Mouse (Mus musculus) bone marrow macrophage, adult 2 months (primary cell): ENCODE measurements around the gene Dhx34. TPM values are rescaled to one million over a fixed set of nuclear protein-coding genes. Genes with fewer than 3 reads are reported as not detected.
A peak's percentile ranks its signal among the peaks of the same experiment; 100 is the strongest.

Experiments
- H3K27ac ChIP-seq: 2 replicates; pipeline ENCODE4 v1.5.1; 2012; ENCODE audit warnings: low read depth, low read length; ENCODE audit not compliant: insufficient read depth
- H3K4me1 ChIP-seq: 2 replicates; pipeline ENCODE4 v1.6.1; 2012; ENCODE audit warnings: low read length; ENCODE audit not compliant: control insufficient read depth, insufficient read depth
- H3K4me3 ChIP-seq: 2 replicates; pipeline ENCODE4 v1.5.1; 2012; ENCODE audit warnings: mild to moderate bottlenecking, low read length, moderate library complexity; ENCODE audit not compliant: insufficient read depth
- CTCF ChIP-seq: IDR thresholded peaks from 2 replicates; pipeline ENCODE4 v1.5.1; 2012; ENCODE audit warnings: low read depth, mild to moderate bottlenecking, low read length, moderate library complexity
- POLR2A ChIP-seq: IDR thresholded peaks from 2 replicates; pipeline ENCODE4 v1.6.1; 2012; ENCODE audit warnings: mild to moderate bottlenecking, low read depth, low read length, borderline replicate concordance
- polyA plus RNA-seq: library from polyadenylated mRNA; stranded (reverse); fragments of >200 nt; gene quantifications from 2 replicates; pipeline ENCODE4 v1.2.4, GENCODE M21; 2012; ENCODE audit not compliant: missing spikeins, insufficient read depth, insufficient read length

Gene Dhx34
- polyA plus RNA-seq, 1 experiment = 21.3 TPM

DNA sequence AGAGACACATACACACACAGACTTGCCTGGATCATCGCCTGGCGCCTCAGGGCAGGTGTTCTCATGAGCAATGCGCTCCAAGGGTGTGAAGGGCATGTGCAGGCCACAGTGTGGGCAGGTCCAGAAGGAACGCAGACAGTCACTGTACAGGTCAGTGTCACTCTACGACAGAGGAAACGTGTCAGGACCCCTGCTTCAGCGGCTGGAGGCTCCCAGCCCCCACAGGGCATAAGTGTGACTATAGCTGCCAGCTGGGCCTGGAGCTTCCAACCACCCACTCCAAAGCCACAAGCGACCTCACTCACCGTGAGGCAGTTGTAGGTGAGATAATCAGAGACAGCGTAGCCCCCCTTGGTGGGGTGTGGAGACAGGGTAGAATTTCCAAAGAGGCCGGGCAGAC, 23.3 kb downstream of the Dhx34 start:
- Histone ChIP-seq H3K27ac (no peak overlapping the region), H3K4me3 (no peak overlapping the region), H3K4me1 (peaks cover 13% of the 10 kb centered on the region)
- TF ChIP-seq CTCF (no peak), POLR2A (no peak)

DNA sequence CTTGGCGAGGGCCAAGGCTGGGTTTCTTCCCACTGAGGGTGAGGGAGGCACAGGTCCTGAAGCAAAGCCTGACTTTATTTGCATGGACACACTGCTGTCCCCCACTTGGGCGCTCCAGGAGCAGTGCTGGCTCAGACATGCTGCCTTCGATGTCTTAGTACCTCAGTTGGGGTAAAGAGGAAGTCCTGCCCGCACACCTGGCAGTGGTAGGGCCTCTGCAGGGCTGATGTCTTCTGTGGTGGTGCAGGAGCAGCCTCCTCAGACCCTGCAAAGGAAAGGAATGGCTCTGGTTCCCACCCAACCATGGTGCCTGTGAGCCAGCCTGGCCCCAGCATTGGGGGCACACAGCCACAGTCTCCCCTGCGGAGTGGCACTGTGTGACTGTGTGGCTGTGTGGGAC, 24.7 kb downstream of the Dhx34 start:
- H3K4me3 ChIP-seq = no peak overlapping the region
- TF ChIP-seq CTCF (no peak), POLR2A (no peak)
- H3K4me1 ChIP-seq = peaks cover 18% of the 10 kb centered on the region
- H3K27ac ChIP-seq = no peak overlapping the region

DNA sequence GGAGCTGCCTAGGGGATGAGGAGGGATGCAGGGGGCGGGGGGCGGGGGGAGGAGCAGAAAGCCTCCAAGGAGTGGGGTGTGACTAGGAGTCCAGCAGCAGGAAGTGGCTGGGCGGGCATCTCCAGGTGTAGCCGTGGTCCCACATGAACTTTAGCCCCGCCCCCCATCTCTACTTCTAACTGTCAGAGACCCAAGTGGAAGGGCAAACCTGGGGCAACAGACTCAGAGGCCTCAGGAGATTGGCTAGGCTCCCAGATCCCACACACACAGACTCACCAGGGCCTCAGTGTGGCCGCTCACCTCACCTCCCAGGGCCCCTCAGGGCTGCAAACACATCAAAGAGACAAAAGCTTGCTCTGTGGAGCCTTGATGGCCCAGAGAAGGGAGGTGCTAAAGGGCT, 25.2 kb downstream of the Dhx34 start:
- peaks cover 18% of the 10 kb centered on the region for H3K4me1 ChIP-seq

DNA sequence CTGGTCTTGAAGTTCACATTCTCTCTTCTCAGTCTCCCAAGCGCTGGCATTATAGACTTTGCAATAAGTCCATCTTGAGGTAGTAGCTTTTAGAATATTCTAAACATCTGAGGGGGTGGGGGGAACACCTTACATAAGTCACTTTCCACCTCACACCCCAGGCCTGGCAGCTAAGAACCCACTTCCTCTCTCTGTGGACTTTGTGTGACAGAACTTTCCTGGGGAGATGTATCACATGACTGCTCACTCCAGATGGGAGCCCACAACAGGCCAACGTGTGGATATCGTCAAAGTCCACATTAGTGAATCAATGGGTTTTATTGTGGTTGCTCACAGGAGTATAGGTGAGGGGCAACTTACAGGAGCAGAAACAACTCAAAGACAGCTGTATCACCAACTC, 28.1 kb downstream of the Dhx34 start:
- Histone ChIP-seq H3K4me1 (peaks cover 14% of the 10 kb centered on the region), H3K4me3 (no peak overlapping the region), H3K27ac (peak overlapping the region; percentile 66)
- TF ChIP-seq POLR2A (no peak), CTCF (no peak)

More for the DNA sequence above, 25.2 kb downstream of the Dhx34 start:
- Histone ChIP-seq H3K4me3 (no peak overlapping the region), H3K27ac (no peak overlapping the region)
- TF ChIP-seq POLR2A (no peak), CTCF (no peak)

DNA sequence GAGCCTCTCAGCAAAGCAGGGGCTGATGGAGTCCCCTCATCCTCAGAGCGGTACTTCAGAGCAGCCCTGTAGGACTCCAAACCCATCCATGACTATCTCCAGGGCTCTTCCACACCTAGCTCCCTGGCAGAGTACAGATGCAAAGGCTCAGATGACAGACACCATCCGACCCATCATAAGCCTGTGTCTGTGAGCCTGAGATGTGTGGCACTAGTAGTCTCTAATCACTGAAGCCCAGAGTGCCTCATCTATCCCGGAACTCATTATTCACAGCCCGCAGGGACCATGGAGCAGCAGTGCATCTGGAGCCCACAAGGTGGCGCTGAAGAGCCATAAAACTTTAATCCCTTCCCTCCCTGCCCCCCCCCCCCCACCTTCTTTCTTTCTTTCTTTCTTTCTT, 29.5 kb downstream of the Dhx34 start:
- Histone ChIP-seq H3K27ac (no peak overlapping the region), H3K4me1 (peaks cover 14% of the 10 kb centered on the region), H3K4me3 (no peak overlapping the region)
- no peak; the same call in 1 of the 2 replicates for TF ChIP-seq CTCF
- no peak for TF ChIP-seq POLR2A

DNA sequence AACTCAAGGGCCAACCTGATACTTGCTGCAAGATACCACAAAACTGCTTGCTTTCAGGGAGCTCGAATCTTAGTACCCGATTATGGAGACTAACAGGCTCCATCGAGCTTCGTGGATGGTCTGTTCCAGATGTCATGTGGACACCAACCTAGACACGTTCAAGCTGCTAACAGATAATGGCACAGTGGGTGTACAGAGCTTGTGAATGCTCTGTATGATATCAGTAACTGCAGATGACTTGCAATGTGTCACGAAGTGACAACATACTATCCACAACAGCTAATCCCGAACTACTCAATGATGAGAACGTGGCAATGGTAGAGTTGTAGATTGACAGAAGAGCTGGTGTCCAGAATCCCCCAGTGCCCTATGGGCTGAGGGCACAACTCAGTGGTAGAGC, 34.3 kb downstream of the Dhx34 start:
- Histone ChIP-seq H3K27ac (no peak overlapping the region), H3K4me1 (no peaks in the 10 kb centered on the region), H3K4me3 (no peak overlapping the region)
- TF ChIP-seq CTCF = no peak
- TF ChIP-seq POLR2A = no peak

DNA sequence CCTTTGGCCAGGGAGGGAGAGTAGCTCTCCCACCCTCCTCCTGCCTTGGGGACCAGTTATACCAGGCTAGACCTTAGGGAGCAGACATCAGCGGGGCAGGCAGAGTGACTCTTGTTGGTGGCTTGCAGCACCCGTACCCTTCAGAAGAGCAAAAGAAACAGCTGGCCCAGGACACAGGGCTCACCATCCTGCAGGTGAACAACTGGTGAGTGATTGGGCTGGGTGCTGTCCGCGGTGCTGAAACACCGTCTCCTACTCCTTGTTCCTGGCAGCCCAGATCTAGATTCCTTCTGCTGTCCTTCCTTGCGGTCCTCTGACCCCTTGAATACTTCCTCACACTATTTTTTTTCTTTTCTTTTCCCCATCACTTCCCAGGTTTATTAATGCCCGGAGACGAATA, 38.2 kb downstream of the Dhx34 start:
- TF ChIP-seq CTCF = no peak
- TF ChIP-seq POLR2A = no peak
- H3K4me1 ChIP-seq = no peaks in the 10 kb centered on the region
- H3K4me3 ChIP-seq = no peak overlapping the region
- H3K27ac ChIP-seq = no peak overlapping the region

DNA sequence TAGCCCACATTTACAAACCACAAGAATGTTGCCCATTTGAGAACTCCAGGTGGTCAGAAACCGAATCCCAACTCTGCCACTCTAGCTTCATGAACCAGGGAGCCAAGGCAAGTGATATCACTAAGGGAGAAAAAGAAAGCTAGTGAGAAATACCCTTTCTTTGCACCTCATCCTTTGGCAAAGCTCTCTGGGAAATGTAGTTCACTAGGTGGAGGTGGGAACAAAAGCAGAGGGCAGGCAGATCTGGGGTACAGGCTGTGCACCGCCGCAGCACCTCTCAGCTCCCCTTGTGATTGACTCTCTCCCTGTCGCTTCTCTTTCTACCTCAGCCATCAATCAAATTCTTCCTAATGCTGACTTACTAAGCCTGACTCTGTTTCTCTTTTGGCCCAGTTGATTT, 43.7 kb downstream of the Dhx34 start:
- TF ChIP-seq CTCF (no peak), POLR2A (no peak)
- Histone ChIP-seq H3K27ac (no peak overlapping the region), H3K4me3 (no peak overlapping the region), H3K4me1 (peaks cover 10% of the 10 kb centered on the region)

DNA sequence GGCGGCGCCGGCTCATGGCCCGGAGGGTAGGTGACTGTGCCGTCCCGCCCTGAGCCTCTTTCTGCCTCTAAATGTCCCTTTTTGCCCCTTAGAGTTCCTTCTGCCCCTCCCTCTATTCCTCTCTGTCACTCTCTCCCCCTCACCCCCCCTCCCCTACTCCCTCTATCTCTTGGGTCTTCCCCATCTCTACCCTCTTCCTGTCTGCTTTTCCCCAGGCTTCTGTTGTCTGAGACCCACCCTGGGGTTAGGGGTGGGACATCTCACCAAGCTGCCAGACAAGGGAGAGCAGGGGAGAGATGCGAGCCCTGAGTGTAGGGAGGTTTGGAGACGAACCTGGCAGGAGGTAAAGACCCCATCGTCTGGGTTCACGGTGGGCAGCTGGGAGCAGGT, 46.3 kb downstream of the Dhx34 start:
- Histone ChIP-seq H3K4me3 (peak overlapping the region; percentile 78), H3K4me1 (peaks cover 10% of the 10 kb centered on the region), H3K27ac (no peak overlapping the region)
- TF ChIP-seq CTCF (no peak), POLR2A (no peak)

DNA sequence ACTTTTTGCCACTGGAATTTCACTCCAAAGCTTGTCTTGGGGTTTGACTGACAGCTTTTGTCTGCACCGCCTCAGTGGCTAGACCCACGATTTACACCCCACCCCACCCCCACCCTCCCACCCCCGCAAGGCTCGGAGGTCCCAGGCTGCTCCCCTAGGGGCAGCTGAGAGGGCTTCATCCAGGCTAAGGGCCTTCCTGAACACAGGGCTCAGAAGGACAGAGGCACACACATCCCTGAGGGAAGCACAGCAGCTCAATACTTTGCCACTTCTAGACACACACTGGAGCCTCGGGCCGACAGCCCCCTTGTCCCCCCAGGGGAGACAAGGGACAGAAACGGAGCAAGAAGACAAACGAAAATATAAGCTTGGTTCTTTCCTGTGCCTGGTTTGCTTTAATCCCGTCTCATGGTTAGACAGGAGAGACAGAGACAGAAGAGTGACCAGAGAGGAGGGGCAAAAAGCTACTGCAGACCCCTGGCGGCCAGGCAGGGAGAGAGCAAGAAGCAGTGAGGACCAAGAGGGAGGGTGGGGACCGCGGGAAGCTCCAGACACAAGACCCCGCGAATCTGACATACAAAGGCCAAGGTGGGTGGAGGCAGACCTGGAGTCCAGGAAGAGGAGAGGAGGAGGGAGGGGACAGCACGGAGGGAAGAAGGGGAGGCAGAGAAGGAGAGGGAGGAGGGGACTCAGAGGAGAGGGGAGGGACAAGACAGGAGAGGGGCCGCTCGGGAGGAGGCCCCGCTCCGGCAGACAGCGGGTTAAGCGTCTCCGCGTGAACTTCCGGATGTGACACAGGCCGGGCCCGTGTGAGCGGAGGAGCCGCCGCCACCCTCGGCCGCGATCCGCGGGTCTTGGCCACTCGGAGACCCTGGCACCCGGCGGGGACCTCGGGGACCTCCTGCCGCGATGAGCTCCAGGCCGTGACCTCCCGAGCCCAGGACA, 47.0 kb downstream of the Dhx34 start, which contains the start of gene Meis3:
Gene Meis3 (plus strand): TSS at position 494 of the 945 bp plus-strand sequence.
- Histone ChIP-seq H3K27ac (no peak within 1 kb of the TSS), H3K4me3 (peak within 1 kb of the TSS; percentile 78), H3K4me1 (peaks cover 10% of the 10 kb centered on the region)
- TF ChIP-seq POLR2A (no peak), CTCF (peak; percentile 35; the same call in 1 of the 2 replicates)
